Mouse (Mus musculus) frontal cortex, postnatal 10 days (tissue): ENCODE results near the gene Inpp5f.
"Not testable (repeated sequence)": the region's sequence is repeated elsewhere in the genome, so short reads cannot be mapped to it uniquely, and the experiment has no call there.

Experiments
- DNase-seq, 2 experiments: peaks; one replicate each; pipeline ENCODE4 v3.0.0; 2022; ENCODE audit warnings: low spot score in 2 of 2, mixed read lengths in 1 of 2

Gene Inpp5f

DNA sequence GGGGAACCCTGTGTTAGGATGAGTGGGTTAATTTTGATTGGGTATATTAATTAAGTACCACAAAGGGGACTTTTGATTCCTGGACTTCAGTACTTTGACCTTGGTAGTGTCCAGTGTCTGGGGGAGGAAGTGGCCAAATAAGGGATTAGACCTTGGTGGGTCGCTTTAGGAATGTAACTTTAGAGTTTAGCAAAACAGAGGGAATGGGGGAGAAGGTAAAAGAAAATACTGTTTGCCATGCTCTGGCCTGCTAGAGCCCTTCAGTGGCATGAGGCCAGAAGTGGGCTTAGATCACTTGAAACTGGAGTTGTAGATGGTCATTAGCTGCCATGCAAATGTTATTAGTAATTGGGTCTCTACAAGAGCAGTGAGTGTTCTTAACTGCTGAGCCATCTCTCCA is 45.8 kb downstream of the Inpp5f start:
- no peak for DNase-seq

DNA sequence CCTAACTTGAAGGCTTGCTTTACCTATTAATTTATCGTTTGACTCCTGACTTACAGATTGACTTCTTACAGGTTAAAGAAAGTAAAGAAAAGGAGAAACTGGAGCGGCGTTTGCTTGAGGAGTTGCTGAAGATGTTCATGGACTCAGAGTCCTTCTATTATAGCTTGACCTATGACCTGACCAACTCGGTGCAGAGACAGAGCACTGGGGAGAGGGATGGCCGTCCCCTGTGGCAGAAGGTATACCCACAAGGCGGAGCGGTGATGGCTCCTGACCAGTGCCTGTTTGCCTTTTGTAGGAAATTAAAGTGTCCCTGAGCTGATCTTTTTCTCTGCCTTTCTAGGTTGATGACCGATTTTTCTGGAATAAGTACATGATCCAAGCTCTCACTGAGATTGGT is 52.8 kb downstream of the Inpp5f start:
- no peak for DNase-seq

DNA sequence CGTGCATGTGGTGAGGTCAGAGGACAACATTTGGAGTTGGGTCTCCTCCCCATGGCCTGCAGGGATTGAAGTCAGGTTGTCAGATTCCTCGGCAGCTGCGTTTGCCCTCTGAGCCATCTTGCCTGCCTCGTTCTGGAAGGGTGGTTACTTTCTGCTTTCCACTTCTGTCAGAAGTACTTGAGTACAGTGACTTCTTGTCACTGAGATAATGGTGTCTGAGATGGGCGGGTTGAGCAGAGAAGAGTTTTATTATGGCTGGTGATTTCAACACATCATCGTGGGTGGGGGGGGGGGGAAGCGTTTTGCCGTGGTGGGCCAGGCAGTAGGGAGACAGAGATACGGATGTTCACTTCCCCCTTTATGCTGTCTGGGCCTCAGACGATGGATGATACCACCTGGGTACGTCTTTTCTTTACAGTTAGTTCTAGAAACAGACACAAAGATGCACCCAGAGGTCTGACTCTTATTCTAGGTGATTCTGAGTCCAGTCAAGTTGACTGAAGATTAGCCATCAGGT is 53.8 kb downstream of the Inpp5f start:
- DNase-seq = no peak

DNA sequence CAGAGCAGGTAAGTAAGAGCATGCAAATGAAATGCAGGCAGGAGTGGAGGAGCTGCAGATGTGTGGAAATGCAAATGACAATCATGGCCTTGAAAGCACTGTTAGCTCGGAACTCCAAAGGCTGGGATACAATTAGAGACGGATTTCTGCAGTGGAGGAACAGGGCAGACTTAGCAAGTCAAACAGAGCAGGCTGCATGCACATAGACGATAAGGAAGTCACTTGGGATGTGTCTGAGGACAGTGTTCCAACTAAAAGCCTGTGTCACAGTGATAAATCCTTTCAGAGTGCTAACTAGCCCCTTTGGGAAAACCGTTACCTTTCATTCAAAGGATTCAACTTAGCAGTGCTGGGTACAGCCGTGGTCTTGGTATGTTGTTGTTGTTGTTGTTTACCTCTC is 56.7 kb downstream of the Inpp5f start:
- no peak for DNase-seq

DNA sequence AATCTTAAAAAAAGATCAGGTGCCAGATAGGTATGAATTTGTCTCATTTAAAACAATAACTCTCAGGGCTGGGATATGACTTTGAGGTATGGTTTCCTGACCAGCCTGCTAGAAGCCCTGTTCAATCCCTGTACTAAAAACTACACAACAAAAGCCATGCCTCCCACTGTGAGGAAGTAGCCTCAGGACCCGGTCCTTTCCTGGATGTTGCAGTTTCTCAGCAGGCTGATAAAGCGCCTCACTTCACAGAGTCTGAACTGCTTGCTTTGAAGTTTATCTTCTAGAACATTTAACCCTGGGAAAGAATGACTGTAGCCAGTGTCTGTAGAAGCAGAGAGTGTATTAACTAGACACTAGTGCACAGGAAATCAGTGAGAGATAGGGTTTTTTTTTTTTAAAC is 57.7 kb downstream of the Inpp5f start:
- no peak for DNase-seq

DNA sequence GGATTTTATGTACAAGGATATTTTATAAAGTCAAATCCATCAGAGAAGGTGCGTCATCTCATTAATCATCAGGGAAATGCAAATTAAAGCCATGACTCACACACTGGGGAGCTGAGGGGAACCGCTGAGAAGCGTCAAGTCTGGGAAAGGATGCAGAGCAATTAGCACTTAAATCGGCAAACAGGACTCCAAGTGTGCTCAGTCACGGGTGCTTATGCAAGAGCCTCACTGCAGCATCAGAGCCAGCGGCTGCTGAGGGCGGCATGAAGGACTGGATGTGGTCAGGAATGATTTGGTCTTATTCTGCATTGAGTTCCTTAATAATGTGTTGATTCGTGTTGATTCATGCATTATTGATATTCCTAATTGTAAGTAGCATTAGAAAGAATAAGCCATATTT is 60.8 kb downstream of the Inpp5f start:
- DNase-seq = peak; percentile 36 to 48

DNA sequence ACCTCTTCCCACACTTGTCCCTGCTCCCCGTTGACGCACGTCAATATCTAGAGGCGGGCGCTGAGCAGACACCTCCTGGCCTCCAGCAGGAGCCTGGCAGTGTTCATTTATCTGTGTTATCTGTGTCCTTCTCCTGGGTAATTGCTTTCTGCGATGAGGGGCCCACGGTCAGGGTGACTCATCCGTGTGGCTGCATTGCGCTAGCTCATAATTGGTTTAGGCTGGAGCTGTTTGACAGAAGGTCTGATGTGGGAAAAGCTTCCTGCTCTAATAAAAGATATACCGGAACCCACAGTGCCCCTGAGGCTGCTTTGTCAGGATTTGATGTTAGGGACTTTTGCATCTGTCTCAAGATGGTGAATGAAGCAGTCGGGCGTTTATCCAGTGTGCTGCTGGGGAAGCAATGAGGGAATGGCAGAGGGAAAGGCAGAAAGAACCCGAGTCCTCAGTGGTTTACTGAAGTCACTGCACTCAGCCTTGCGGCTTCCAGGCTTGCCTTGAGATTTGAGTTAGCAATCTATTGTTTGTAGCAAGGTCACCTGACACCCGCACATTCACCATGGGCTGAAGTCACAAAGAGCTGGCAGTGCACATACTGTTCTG is 61.4 kb downstream of the Inpp5f start:
- DNase-seq = no peak

DNA sequence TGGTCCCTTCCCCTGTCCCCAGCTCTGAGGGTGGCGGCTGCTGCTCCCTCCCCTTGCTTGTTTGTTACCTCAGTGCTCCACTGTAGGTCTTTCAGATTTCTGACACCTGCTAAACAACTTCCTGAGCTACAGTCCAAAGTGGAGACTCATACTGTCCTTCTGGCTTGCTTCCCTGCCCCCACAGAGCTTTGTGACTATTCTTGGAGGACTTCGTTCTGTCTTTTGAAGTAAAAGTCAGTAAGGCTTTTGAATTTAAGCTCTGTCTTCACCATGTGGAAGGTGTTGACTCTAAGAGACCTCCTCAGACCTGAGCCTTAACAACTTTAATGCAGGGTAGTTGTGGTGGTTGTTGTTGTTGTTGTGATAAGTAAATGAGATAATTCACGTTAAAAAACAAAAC is 67.4 kb downstream of the Inpp5f start:
- DNase-seq = no peak

DNA sequence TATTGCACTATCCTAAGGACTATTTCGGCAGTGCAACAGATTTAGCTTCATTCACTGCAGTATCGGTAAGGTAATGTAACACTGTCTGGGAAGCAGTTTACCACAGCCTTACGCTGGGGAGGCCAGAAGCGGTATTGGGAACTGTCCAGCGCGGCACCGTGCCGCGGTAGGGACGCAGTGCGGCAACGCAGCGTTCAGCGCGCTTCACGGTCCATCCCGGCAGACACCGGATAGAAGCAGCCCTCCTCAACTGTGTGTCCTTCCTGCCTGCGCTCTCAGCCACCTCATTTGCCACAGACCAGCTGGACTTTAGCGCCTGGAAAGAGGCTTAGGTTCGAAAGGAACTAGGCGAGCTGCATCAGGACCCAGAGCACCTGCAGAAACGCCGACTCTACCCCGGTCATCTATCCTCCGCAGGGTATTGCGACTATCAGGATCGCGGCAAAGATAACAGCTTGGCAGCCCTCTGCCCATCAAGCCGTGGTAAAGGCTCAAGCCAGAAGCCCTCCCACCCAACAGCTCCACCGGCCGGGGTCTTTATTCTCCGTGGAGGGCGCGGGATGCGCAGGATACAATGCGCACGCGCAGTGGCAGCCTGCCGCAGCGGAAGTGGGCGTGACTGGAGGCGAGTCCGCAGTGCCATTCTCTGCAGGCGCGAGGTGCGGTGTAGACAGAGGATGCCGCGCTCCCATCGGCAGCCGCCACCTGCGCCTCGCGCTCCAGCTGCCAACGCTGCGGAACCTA is 76.9 kb downstream of the Inpp5f start:
- peak; percentile 78 to 82 for DNase-seq

DNA sequence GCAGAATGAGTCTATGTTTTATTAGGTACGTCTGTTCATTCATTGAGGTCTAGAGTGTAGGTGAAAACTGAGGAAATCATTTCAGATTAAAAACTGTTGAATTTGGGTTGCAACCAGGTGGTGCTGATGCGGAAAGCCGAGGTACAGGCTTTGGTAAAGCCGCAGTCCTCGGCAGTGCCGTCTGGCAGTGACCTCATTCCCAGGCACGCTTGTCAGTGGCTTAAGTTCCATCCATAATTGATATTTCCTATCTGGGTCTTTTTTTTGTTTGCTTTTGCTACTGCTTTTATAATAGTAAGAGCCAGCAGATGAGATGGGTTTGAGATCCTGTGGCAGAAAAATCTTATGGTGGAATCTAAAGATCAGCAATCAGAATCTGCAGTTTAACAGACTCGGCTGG is 78.2 kb downstream of the Inpp5f start:
- no peak for DNase-seq

DNA sequence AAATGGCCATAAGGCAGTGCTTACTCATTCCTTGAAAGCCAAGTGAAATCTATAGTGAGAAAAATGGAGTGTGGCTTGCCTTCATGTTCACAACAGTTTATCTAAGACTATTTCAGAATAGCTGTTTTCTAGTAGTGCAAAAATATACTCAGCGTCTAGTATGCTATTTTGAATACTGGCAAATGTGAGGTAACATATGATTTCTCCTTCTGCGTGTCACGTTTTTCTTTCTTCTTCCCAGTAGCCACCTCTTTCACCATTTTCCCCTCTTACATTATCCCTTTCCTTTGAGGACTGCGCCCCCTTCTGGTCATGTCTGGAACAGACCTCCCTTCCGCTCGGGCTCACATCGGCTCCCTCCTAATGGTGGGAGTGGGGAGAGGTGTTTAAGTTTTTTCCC is 78.9 kb downstream of the Inpp5f start:
- peak; percentile 83 to 90 for DNase-seq

DNA sequence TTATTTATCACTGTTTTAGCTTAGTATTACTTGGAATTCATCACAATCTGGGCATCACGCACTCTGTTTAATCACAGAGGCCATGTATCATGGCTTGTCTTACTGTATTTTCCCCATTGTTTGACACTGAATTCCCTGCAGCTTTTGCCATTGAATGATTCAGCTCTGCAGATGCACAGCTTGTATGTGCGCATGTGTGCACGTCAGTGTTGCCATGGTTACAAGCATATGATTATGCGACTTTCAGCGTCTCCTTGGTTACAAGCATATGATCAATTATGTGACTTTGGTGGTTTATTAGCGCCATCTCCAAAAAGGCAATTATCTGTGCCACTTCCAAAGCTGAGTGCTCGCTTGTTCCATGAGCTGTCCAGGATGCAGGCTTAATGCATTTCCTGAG is 79.7 kb downstream of the Inpp5f start:
- DNase-seq = peak; percentile 68 to 72

DNA sequence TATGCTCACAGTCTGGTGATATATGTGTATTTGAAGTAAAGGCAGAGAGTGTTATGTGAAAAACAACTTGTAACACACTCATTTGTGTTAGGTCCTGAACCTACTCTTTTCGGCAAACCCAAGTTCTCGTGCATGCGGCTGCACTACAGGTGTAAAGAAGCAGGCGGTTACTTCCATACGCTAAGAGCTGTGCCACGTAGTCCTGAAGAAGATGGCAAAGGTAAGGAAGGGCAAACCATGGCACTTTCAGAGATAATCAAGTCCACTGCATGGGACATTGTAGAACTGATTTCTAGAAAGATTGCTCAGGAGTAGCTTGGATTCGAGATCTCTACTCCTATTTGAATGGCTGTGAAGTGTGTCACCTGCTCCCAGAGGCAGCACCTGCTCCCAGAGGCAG is 81.0 kb downstream of the Inpp5f start:
- no peak for DNase-seq

DNA sequence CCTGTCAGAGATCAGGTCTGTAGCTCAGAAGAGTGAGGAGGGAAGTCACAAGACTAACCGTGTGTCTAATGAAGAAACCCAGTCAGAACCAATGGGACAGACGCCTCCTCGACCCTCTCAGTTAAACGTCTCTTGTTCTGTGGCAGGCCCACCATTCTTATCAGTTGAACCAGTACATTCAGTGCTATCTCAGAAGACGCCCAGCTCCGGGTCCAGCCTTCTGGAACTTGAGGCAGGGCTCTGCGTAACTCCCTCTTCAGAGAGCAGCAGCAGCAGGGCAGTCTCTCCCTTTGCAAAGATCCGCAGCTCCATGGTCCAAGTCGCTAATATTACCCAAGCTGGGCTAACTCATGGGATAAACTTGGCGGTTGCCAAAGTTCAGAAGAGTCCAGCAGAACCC is 83.7 kb downstream of the Inpp5f start:
- no peak for DNase-seq

DNA sequence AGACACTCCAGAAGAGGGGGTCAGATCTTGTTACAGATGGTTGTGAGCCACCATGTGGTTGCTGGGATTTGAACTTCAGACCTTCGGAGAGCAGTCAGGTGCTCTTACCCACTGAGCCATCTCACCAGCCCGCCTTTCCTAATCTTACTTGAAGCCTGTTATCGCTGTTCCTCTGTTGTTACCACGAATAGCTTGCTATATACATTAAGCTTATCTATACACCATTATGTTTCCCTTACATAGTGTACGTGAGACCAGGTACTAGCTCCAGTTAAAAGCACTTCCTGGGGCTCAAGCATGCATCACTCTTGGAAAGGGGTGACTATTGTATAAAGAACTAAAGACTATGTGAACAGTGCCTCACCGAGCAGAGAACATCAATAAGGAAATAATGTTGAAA is 88.8 kb downstream of the Inpp5f start:
- not testable (repeated sequence) for DNase-seq

DNA sequence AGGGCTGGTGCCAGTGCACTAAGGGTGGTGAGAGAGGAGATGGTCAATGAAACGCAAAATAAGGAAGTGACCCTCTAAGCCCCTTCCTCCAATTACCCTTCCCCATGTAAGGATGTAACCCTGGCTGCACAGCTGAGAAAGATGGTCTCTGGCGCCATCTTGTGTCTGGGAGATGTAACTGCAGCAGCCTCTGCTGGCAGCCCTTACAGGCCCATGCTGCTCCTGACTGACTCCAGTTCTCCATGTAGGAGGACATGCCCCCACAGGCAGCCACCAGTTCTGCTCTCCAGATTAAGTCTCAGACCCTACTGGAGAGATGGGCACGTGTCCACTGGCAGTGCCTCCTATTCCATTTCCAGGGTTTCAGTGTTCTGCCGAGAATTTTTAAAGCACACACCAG is 94.6 kb downstream of the Inpp5f start:
- DNase-seq = peak; percentile 30 to 68

DNA sequence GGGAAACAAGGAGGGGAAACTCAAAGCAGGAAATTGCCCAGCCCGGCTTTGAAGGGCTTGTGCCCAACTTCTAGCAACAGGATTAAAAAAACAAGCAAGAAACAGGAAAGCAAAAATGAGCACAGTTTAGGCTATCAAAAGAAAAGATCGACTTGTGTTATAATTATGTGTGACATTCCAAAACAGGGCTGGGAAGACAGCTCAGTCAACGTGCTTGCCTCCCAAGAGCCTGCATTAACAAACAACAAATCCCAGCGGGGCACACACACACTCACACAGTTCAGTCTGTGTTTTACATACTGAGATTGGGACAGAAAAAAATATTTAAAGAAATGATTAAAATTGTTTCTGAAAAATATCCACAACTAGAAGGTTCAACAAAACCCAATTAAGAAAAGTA is 106.9 kb downstream of the Inpp5f start:
- no peak for DNase-seq

DNA sequence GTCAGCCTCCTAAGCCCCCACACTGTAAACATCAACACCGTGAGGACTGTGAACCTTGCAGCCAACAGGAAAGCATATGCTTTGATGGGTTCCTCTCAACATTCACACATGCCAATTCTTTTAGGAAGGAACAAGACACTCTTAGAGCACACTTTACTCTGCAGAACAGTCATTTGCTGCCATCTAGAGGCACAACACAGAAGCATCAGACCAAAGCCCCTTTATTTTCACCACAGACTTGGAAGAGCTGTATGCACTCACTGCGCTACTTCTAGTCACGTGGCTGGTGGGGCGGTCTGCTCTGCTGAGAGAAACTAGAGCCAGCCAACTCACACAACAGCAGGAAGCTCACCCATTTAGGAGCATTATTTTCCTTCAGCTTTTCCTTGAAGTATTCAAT is 113.6 kb downstream of the Inpp5f start:
- peak; percentile 69 to 80 for DNase-seq

DNA sequence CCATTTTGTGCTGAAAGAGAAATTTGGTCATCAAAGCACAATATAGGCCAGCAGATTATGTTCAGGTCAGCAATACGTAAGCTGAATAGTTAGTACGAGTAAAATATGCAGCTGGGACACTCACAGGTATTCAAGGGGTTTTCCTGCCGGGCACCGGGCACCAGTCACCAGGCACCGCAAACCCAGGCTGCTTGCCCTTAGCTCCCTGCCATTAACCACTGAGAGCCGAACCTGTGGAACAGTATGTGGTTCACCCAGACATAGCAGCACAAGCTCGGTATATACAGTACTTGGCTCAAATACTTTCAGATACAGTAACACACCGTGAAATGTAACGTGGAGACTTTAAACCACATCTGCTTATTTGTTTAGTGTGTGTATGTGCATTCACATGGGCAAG is 114.1 kb downstream of the Inpp5f start:
- no peak for DNase-seq

DNA sequence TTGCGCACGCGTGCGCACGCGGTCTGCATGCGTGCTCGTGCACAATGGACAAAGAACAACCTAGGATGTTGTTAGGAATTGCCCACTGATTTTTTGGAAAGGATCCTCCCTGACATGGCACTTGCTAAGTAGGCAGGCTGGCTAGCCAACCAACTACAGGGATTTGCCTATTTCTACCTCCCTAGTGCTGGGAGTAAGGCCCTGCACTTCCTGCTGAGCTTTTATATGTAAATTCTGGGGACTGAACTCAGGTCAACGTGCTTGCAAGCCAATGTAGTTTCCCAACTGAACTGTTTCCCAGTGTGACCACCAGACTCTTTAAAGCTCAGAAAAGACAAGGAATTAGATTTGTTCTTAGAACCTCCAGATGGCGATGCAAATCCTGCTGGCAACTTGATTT is 115.9 kb downstream of the Inpp5f start:
- DNase-seq = no peak

DNA sequence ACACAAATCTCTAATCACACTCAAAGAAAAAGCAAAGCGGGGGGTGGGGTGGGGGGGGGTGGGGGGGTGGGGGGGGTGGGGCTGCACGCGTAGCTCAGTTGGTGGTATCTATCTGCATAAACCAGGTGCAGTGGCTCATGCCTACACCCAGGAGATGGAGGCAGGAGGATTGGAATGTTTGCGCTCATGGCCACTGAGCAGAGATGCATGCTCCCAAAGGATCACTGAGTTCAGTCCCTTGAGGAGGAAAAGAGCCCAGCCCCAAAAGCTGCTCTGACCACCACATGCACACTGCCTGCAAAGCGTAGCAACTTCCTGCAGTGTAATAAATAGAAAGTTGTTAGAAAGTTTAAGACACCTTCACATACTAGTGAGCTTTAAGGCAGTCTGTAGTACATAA is 116.6 kb downstream of the Inpp5f start:
- no peak for DNase-seq

DNA sequence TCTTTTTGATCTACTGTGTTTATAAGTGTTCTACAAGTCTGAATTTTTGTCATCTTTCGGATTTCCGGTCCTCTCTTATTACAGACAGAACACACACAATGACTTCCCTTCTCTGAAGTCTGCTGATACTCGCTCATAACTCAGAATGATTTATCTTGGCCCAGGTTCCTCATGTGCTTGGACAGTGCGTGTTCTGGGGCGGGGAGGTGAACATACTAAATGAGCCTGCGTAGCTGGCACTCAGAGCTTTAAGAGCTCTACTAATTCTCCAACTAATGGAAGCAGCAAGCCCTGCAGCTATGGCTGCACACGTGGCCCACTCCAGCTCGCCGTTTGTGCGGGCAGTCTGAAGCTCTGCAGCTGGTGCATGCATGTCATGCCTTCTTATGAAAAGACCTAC is 117.6 kb downstream of the Inpp5f start:
- DNase-seq = no peak

DNA sequence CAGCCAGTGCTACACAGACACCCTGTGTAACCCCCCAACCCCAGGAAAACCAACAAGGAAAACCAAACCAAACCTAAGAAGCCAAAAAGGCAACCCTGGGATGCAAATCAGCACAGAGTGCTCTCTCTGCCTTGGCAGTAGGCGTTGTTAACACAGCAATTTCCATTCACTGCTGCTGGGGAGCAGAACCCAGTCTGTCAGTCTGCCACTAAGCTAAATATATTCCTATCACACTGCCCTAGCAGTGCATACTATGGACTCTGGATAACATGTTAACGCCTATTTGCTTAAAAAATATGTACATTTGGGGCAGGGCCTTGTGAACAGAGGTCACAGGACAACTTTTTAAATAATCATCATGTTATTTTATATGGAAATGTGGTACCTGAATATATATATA is 120.5 kb downstream of the Inpp5f start:
- no peak for DNase-seq

DNA sequence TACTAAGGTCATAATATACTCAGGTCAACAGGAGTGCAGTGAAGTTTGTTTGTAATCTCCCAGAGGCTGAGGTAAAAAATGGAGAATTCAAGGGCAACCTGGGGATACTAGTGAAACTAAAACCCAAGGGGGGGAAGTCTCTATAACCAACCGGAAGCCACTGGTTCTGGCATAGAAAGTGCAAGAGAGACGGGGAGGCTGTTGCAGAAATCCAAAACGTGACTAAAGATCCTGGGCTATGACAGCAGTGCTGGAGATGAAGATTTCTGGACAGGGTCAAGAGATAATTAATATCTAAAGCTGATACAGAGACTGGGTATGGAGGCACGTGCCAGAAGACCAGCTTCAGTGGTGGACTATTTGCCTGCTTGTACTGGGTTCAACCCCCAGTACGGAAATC is 126.9 kb downstream of the Inpp5f start:
- no peak for DNase-seq
